Mouse (Mus musculus) Muller cell, postnatal 12 days (primary cell): ENCODE results near the gene Nwd2.
A peak's percentile ranks its signal among the peaks of the same experiment; 100 is the strongest.

Experiments
- DNase-seq: peaks from one replicate; pipeline ENCODE4 v3.0.0-alpha.2; 2015; ENCODE audit errors: inconsistent ontology term

The Nwd2 gene

GRCm38 (mm10) chr5:63755092-63755761, 106.3 kb downstream of the Nwd2 start:
- no peak for DNase-seq

- DNase-seq = no peak
Measured at GRCm38 (mm10) chr5:63755938-63756337, 107.0 kb downstream of the Nwd2 start.

GRCm38 (mm10) chr5:63765886-63766285, 117.0 kb downstream of the Nwd2 start:
- no peak for DNase-seq

- peak; percentile 56 for DNase-seq
Measured at GRCm38 (mm10) chr5:63766715-63767114, 117.8 kb downstream of the Nwd2 start.

GRCm38 (mm10) chr5:63767464-63767863, 118.6 kb downstream of the Nwd2 start:
- DNase-seq = peak; percentile 77

- DNase-seq = no peak
Measured at GRCm38 (mm10) chr5:63768220-63768619, 119.3 kb downstream of the Nwd2 start.

- no peak for DNase-seq
Measured at GRCm38 (mm10) chr5:63772971-63773370, 124.1 kb downstream of the Nwd2 start.

GRCm38 (mm10) chr5:63773603-63774002, 124.7 kb downstream of the Nwd2 start:
- DNase-seq = peak; percentile 40

GRCm38 (mm10) chr5:63788156-63788826, 139.4 kb downstream of the Nwd2 start:
- DNase-seq = no peak

- DNase-seq = peak; percentile 70
Measured at GRCm38 (mm10) chr5:63811819-63812508, 163.1 kb downstream of the Nwd2 start, which contains the start of gene 0610040J01Rik. TSS of gene 0610040J01Rik (plus strand) at chr5:63812363.

- no peak for DNase-seq
Measured at GRCm38 (mm10) chr5:63812509-63812865, 163.6 kb downstream of the Nwd2 start.

GRCm38 (mm10) chr5:63816643-63817042, 167.7 kb downstream of the Nwd2 start:
- DNase-seq = no peak

- no peak for DNase-seq
Measured at GRCm38 (mm10) chr5:63817270-63817669, 168.4 kb downstream of the Nwd2 start.

GRCm38 (mm10) chr5:63818975-63819374, 170.1 kb downstream of the Nwd2 start:
- peak; percentile 5 for DNase-seq

- no peak for DNase-seq
Measured at GRCm38 (mm10) chr5:63819519-63819918, 170.6 kb downstream of the Nwd2 start.

- no peak for DNase-seq
Measured at GRCm38 (mm10) chr5:63821176-63821575, 172.3 kb downstream of the Nwd2 start.

- DNase-seq = no peak
Measured at GRCm38 (mm10) chr5:63821860-63822259, 173.0 kb downstream of the Nwd2 start.

GRCm38 (mm10) chr5:63823362-63824332, 174.7 kb downstream of the Nwd2 start:
- no peak for DNase-seq

- no peak for DNase-seq
Measured at GRCm38 (mm10) chr5:63824599-63825350, 175.9 kb downstream of the Nwd2 start.

GRCm38 (mm10) chr5:63825881-63826280, 177.0 kb downstream of the Nwd2 start:
- no peak for DNase-seq

GRCm38 (mm10) chr5:63827006-63827405, 178.1 kb downstream of the Nwd2 start:
- no peak for DNase-seq
